Mouse (Mus musculus): ENCODE measurements around the gene Srebf1. TPM values are rescaled to one million over a fixed set of nuclear protein-coding genes. Genes with fewer than 3 reads are reported as not detected.

Gene Srebf1
- total RNA-seq, 2 experiments from 2014 or later = 160 to 181 TPM

- no peak for DNase-seq
These were observed 16.2 kb downstream of the Srebf1 start for GRCm38 (mm10) chr11:60206207-60206606.

GRCm38 (mm10) chr11:60205026-60205425 lies 17.4 kb downstream of the Srebf1 start:
- no peak for DNase-seq

GRCm38 (mm10) chr11:60202710-60203638 lies 19.4 kb downstream of the Srebf1 start:
- no peak for DNase-seq

GRCm38 (mm10) chr11:60200384-60200783 lies 22.0 kb downstream of the Srebf1 start:
- DNase-seq = no peak

GRCm38 (mm10) chr11:60199702-60200184 lies 22.6 kb downstream of the Srebf1 start:
- peak; percentile 92 to 93 for DNase-seq

- DNase-seq = no peak
These were observed 23.7 kb downstream of the Srebf1 start for GRCm38 (mm10) chr11:60198651-60199050.

- DNase-seq = peak in 1 of 2 experiments; percentile 57
These were observed 24.3 kb downstream of the Srebf1 start for GRCm38 (mm10) chr11:60197998-60198619.

- peak in 1 of 2 experiments; percentile 54 for DNase-seq
These were observed 26.0 kb downstream of the Srebf1 start for GRCm38 (mm10) chr11:60196344-60196743.

GRCm38 (mm10) chr11:60195108-60195507 lies 27.3 kb downstream of the Srebf1 start:
- no peak for DNase-seq

GRCm38 (mm10) chr11:60193556-60193955 lies 28.8 kb downstream of the Srebf1 start:
- DNase-seq = no peak

GRCm38 (mm10) chr11:60192534-60192933 lies 29.8 kb downstream of the Srebf1 start:
- DNase-seq = no peak

- no peak for DNase-seq
These were observed 32.2 kb downstream of the Srebf1 start for GRCm38 (mm10) chr11:60190055-60190641.

- no peak for DNase-seq
These were observed 32.8 kb downstream of the Srebf1 start for GRCm38 (mm10) chr11:60189501-60190040.

GRCm38 (mm10) chr11:60188275-60188853 lies 34.0 kb downstream of the Srebf1 start:
- no peak for DNase-seq

- DNase-seq = no peak
These were observed 35.3 kb downstream of the Srebf1 start for GRCm38 (mm10) chr11:60187070-60187469.

GRCm38 (mm10) chr11:60185396-60186231 lies 36.8 kb downstream of the Srebf1 start:
- DNase-seq = peak; percentile 55 to 58

GRCm38 (mm10) chr11:60184346-60185325 lies 37.7 kb downstream of the Srebf1 start:
- DNase-seq = no peak

GRCm38 (mm10) chr11:60182741-60183140 lies 39.6 kb downstream of the Srebf1 start:
- DNase-seq = no peak

GRCm38 (mm10) chr11:60182116-60182670 lies 40.2 kb downstream of the Srebf1 start:
- DNase-seq = peak; percentile 51 to 65

All from adrenal gland, postnatal 36 days (tissue).